Mouse (Mus musculus) left cerebral cortex, adult 9 months (tissue): ENCODE data around the gene Fkbp4.
"Not testable (repeated sequence)": the region's sequence is repeated elsewhere in the genome, so short reads cannot be mapped to it uniquely, and the experiment has no call there.

ENCODE experiments used
- DNase-seq, 2 experiments: peaks; one replicate each; pipeline ENCODE4 v3.0.0; 2022; ENCODE audit warnings: low spot score in 2 of 2

Gene Fkbp4

DNA sequence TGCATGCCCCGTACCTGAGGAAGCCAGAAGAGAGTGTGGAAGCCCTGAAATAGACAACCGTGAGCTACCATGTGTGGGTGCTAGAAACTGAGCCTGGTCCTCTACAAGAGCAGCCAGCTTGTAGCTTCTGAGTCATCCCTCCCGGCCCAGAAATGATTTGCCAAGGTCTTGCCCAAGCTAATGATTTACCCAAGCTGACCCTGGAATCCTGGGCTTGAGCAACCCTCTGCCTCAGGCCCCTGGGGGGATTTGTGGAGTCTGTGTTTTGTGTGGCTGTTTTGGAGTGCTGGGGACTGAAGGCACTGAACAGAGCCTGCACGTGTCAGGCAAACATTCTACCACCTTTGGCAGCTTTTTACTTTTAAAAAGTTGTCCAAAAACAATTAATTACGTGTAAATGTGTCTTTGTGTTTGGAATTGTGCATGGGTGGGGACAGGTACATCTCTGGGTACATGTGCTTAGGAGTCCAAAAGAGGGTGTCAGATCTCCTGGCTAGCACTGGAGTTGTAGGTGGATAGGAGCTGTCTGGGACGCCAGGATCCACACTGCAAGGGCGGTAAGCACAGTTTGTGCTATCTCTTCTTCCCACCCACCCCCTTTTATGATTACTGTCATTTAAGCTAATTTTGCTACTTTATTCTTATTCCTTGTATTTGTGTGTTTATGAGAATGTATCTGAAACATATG, 40.8 kb downstream of the Fkbp4 start:
- no peak for DNase-seq

DNA sequence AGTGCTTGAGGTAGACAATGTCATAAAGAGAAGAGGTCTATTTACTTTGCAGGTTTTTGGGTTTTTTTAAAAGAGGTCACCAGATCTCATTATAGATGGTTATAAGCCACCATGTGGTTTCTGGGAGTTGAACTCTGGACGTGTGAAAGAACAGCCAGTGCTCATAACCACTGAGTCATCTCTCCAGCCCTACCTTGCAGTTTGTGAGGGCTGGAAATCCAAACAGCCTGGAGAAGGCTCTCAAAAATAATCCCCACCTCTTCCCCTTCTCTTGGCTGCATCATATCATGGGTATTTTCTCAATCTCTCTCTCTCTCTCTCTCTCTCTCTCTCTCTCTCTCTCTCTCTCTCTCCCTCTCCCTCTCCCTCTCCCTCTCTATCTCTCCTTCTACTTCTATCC, 47.8 kb downstream of the Fkbp4 start:
- no peak for DNase-seq

DNA sequence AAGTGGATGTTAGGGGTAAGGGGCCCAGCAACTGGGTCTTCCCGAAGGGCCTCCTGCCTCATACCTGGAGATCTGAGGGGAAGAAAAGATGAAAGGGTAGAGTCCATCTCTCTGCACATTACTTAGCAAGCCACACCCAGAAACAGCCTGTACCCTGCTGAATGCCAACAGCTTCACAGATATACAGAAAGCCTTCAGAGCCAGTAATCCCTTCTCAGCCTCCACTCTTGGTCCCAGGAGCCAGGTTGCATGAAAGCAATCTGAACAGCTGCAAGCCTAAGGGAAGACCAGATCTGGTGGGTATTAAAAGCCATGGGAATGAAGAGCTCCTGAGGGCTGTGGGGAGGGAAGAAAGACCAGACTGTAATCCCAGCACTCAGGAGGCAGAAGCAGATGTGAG, 49.3 kb downstream of the Fkbp4 start:
- DNase-seq = no peak

DNA sequence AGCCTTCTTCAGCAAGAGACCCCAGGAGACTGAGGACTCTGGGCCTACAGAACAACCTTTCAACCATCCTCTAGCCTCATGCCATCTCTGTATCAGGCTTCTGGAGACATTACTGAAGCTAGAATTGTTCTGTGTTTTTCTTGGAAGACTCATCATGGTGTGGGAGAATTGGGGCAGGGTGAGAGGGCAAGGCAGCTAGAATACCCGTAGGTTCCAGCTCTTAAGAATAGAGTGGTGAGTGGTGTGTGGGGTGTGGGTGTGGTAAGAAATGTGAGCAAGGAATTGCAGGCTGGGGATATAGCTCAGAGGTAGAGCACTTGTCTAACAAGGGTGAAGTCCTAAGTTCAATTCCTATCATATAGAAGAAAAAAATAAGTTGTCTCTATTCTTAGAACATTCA, 53.5 kb downstream of the Fkbp4 start:
- no peak for DNase-seq

DNA sequence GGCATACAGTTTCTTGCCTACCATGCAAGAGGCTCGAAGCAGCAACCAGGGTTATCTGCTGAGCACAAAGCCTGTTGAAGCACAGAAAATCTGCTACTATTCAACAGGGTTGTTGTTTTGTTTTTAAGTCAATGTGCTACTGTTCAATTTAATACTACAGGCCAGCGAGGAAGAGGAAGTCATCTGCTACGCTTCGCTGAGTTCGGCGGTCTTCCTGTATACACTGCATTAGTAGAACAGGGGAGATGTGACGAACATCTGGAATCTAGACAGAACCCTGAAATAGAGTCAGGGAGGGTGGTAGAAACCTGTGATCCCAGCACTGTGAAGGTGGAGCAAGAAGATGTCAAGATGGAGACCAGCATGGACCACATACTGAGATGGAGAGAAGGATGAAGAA, 54.7 kb downstream of the Fkbp4 start:
- no peak for DNase-seq

DNA sequence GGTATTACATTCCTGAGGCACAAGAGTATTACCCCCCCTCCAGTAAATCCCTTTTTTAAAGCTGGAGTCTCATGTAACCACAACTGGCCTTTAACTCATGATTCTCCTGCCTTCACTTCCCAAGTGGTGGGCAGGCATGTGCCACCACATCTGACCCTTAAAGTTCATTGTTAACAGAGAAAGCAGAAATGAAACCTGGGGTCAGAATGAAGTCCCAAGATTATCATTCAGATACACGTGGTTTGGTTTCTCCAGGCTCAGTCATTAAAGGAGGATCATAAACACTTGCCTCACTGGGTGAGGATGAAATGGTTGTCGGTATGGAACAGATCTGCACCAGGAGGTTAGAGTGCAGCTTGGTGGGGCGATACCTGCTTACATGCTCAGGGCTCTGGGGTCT, 57.2 kb downstream of the Fkbp4 start:
- no peak for DNase-seq

DNA sequence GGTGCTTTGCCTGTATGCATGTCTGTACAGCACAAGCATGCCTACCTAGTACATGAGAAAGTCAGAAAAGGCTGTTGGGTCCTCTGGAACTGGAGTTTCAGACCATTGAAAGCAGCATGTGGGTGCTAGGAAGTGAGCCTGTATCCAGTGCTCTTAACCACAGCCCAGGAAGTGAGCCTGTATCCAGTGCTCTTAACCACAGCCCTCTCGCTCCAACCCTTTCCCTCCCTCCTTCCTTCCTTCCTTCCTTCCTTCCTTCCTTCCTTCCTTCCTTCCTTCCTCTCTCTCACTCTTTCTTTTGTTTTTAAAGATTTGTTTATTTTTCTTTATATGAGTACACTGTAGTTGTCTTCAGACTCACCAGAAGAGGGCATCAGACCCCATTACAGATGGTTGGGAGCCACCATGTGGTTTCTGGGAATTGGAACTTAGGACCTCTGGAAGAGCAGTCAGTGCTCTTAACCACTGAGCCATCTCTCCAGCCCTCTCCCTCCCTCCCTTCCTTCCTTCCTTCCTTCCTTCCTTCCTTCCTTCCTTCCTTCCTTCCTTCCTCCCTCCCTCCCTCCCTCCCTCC, 57.8 kb downstream of the Fkbp4 start:
- not testable (repeated sequence) for DNase-seq
